Mouse (Mus musculus) hematopoietic stem cell, adult 5-6 weeks (primary cell): Measurements from ENCODE around the gene Top1. TPM values are rescaled to one million over a fixed set of nuclear protein-coding genes. Genes with fewer than 3 reads are reported as not detected.
A peak's percentile ranks its signal among the peaks of the same experiment; 100 is the strongest.

ENCODE experiments used
- ATAC-seq, 2 experiments: fragments of 125-278 bp in 1 of 2; replicated peaks in 1 of 2; 2 replicates each; pipeline ENCODE4 v1.8.0; 2016 to 2017; ENCODE audit warnings: inconsistent platforms in 2 of 2, mild to moderate bottlenecking in 2 of 2, moderate number of reproducible peaks in 2 of 2, low read depth in 1 of 2, moderate TSS enrichment in 1 of 2; ENCODE audit not compliant: low FRiP score in 2 of 2, poor library complexity in 2 of 2, severe bottlenecking in 2 of 2, insufficient read depth in 1 of 2, low TSS enrichment in 1 of 2
- total RNA-seq: library from RNA; stranded (forward); fragments of 172-1452, 232-1000 nt; gene quantifications from 2 replicates; pipeline ENCODE4 v1.2.3, GENCODE M21; 2017

Top1 gene
- total RNA-seq, 1 experiment from 2014 or later: 188 TPM

GRCm38 (mm10) chr2:160731117-160731838, 85.6 kb downstream of the Top1 start, which contains the start of gene Plcg1:
Gene Plcg1, plus strand, starts transcription at chr2:160731300.
- ATAC-seq: peak; percentile 83

DNA sequence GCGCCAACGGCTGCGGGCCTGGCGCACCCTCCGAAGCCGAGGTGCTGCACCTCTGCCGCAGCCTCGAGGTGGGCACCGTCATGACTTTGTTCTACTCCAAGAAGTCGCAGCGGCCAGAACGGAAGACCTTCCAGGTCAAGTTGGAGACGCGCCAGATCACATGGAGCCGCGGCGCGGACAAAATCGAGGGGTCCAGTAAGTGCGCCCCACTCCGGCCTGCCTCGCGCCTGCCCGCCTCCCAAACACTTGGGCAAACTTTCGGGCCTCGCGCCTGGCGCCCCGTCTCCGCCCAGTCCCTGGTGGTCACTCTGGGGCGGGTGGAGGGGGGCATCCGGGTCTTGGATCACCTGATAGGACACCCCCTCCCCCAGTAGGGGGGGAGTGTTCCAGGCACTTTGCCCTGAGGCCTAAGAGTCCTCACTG, 86.2 kb downstream of the Top1 start:
- ATAC-seq: 0 out of 4 replicates have a peak, but pooled peaks have one; percentile 2 to 12

DNA sequence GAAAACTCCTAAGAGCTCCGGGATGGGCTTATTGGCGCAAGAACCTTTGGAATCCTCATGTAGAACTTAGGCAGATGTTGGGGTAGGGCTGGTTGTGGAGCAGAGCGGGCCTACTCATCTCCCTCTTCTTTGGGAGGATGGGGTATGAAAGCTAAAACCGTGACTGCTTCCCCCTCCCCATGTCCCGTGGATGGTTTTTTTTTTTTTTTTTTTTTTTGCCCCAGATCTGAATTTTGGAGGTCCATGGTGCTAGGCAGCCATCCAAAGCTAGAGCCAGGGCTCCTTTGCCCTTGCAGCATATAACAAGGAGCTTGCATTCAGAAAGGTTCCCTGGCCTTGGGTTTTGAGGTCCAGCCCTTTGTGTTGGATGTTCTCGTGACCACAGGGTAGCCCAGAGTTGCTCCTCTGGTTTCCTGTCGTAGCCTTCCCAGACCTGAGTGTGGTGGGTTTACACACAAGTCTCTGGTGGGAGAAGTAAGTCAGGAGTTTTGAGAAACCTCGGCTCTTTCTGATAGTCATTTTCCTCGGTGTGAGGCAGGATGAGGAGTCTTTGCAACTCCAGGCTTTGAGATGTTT, 86.8 kb downstream of the Top1 start:
- ATAC-seq: no peak

GRCm38 (mm10) chr2:160733131-160733531, 87.4 kb downstream of the Top1 start:
- 0 out of 4 replicates have a peak, but pooled peaks of 1 of the 2 experiments have one; percentile 2 for ATAC-seq

GRCm38 (mm10) chr2:160734331-160734730, 88.6 kb downstream of the Top1 start:
- ATAC-seq: no peak

DNA sequence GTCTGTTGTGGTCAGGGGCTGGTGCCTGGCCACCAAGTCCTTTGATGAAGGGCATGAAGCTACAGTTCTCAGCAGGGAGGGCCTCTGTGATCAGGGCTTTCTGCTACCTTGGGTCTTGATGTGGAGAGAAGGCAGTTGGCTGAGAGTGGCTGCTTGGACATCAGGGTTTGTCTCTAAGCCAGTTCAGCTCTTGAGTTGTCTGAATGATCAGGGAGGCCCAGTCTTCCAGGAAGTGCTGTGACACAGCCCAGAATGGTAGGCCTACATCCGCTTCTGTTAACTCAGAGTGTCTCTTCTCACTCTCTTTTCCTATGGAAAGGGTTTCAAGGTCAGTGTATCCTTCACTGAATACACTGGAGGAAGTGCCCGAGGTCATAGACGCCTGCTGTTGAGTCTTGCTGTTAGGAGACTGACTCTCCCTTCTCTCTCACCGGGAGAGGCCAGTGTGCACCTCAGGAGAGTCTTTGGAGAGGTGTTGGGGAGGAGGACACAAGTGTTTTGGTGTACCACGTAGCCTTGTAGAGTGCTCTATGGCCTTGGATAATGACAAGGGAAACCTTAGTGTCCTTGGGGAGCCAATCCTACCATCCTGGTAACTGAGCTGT, 90.1 kb downstream of the Top1 start:
- no peak for ATAC-seq

GRCm38 (mm10) chr2:160736466-160736865, 90.8 kb downstream of the Top1 start:
- no peak for ATAC-seq

GRCm38 (mm10) chr2:160738354-160738753, 92.7 kb downstream of the Top1 start:
- ATAC-seq: no peak

- ATAC-seq: no peak
These were observed 94.1 kb downstream of the Top1 start for GRCm38 (mm10) chr2:160739647-160740356.

GRCm38 (mm10) chr2:160740521-160741156, 95.0 kb downstream of the Top1 start:
- ATAC-seq: no peak

GRCm38 (mm10) chr2:160741580-160741979, 95.9 kb downstream of the Top1 start:
- peak; percentile 50 to 60 for ATAC-seq

GRCm38 (mm10) chr2:160742161-160742609, 96.5 kb downstream of the Top1 start:
- ATAC-seq: peak in 1 of 2 experiments; percentile 14; a peak in 1 of 4 replicates

GRCm38 (mm10) chr2:160744040-160744822, 98.5 kb downstream of the Top1 start:
- 0 out of 4 replicates have a peak, but pooled peaks of 1 of the 2 experiments have one; percentile 4 for ATAC-seq

DNA sequence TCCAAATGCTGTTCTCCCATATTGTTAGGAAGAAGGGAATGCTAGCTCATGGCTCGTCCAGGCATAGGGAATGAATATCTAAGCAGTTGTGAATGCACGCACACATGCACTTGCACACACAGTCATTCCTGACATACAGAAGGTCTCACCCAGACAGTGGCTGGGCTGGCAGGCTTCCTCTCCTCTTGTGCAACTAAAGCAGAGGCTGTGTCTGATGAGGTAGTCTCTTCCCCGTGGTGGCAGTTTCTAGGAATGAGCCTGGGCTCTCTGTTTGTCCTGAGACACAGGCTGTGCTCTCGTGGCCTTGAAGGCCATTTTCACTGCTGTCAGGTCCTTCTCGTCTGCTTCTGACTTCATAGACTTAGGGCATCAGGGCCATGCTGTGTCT, 99.1 kb downstream of the Top1 start:
- ATAC-seq: no peak

- ATAC-seq: peak; percentile 12 to 33; a peak in 3 of 4 replicates
These were observed 99.8 kb downstream of the Top1 start for GRCm38 (mm10) chr2:160745497-160745896.

- no peak for ATAC-seq
These were observed 100.9 kb downstream of the Top1 start for GRCm38 (mm10) chr2:160746637-160747036.
